Mouse (Mus musculus): ENCODE data around the gene Uts2r. TPM values are rescaled to one million over a fixed set of nuclear protein-coding genes. Genes with fewer than 3 reads are reported as not detected.
A peak's percentile ranks its signal among the peaks of the same experiment; 100 is the strongest.

Gene Uts2r
- total and polyA plus RNA-seq, 2 experiments from 2014 or later = 0.16 to 0.84 TPM

DNA sequence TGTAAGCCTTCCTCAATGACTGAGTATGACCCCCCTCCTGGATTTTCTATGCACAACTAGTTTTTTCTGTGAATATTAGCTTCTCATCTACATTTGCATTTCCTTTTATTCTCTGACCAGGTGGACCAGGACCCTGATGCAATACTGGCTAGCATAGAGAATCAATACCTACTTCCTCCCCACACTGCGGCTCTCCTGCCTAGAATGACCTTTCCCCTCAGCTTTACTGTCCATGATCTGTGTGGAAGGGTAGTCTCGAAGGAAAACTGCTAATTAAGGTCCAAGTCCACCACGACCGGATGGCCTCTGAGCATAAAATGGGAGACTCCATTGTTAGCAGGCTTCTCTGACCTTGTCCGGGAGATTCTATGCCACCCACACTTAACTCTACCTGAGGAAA lies 22.4 kb upstream of the Uts2r start:
- ATAC-seq = no peak
- no peak overlapping the region for H3K9ac ChIP-seq (replicated peaks; ENCODE audit: low read length)
- no peaks in the 10 kb centered on the region for H3K36me3 ChIP-seq (ENCODE audit: insufficient read depth, low read length)
- no peak overlapping the region for H3K4me3 ChIP-seq (ENCODE audit: low read length)
- no peaks in the 10 kb centered on the region for H3K9me3 ChIP-seq (ENCODE audit: low read length)
- WGBS = 85% methylated on average over 5 of the region's 5 CpGs
- no peak overlapping the region for H3K4me2 ChIP-seq (ENCODE audit: low read depth, low read length)
- no peak overlapping the region for H3K27ac ChIP-seq
- H3K27me3 ChIP-seq (ENCODE audit: insufficient read depth, low read length) = no peaks in the 10 kb centered on the region
- H3K4me1 ChIP-seq (ENCODE audit: insufficient read depth, low read length) = no peaks in the 10 kb centered on the region
- no peak for TF ChIP-seq CTCF (IDR thresholded peaks at IDR 0.05; ENCODE audit: low read depth)
- no peak for DNase-seq (ENCODE audit: low spot score)

DNA sequence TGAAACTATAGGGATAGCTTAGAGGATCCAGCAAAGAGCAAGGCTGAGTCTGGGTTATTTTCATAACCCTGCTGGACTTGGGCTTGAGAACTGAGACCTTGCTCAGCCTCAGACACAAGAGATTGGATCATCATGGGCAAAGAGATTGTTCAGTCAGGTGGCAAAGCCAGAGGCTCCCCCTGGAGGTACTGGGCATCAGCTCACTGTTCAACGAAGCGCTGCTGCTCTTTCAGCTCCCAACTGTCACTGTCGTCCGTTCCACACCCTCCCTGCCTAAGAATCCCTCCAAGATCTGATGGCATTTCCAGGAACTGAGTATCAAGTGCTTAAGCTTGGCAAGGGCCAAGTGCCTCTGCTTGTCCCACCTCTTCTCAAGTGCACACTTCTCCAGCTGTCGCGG lies 21.3 kb upstream of the Uts2r start:
- Histone ChIP-seq H3K9me3 (ENCODE audit: low read length) (no peaks in the 10 kb centered on the region), H3K4me2 (ENCODE audit: low read depth, low read length) (no peak overlapping the region), H3K4me3 (ENCODE audit: low read length) (no peak overlapping the region), H3K4me1 (ENCODE audit: insufficient read depth, low read length) (no peaks in the 10 kb centered on the region), H3K27me3 (ENCODE audit: insufficient read depth, low read length) (no peaks in the 10 kb centered on the region), H3K9ac (replicated peaks; ENCODE audit: low read length) (no peak overlapping the region), H3K27ac (no peak overlapping the region), H3K36me3 (ENCODE audit: insufficient read depth, low read length) (no peaks in the 10 kb centered on the region)
- TF ChIP-seq CTCF (IDR thresholded peaks at IDR 0.05; ENCODE audit: low read depth) = peak; percentile 33; the same call in 1 of the 2 replicates
- DNase-seq (ENCODE audit: low spot score) (no peak), ATAC-seq (no peak)
- WGBS = 36% methylated on average over 6 of the region's 6 CpGs

DNA sequence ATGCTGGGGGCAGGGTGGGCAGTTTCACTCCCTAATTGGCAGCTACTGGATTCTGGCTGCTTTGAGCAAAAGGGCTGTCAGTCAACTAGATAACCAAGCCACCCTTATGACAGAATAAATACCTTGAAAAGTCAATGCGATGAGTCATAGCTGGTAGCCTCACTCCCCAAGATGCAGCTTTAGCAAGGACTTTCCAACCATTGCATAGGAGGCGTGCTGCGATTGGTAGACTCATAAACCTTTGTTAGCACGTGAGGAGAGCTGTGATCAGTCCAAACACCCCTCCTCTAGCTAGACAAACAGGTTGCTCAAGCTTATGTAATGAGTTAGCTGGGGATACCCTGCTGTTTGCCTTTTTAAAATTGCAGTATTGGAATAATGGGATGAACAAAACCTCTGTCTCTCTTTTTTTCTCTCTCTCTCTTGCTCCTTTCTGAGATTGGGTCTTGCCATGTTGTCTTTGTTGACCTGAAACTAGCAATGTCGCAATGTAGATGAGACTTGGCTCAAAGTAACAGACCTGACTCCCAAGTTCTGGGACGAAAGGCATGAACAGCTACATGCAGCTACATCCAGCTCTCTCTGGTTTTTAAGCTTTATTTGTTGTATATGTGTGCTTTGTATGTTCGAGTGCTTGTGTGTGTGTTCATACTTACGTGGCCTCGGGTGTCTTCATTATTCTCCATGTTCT lies 16.6 kb upstream of the Uts2r start:
- no peak overlapping the region for H3K4me2 ChIP-seq (ENCODE audit: low read depth, low read length)
- TF ChIP-seq CTCF (IDR thresholded peaks at IDR 0.05; ENCODE audit: low read depth) = no peak
- H3K4me1 ChIP-seq (ENCODE audit: insufficient read depth, low read length) = no peaks in the 10 kb centered on the region
- no peak overlapping the region for H3K27ac ChIP-seq
- no peak for DNase-seq (ENCODE audit: low spot score)
- H3K9me3 ChIP-seq (ENCODE audit: low read length) = no peaks in the 10 kb centered on the region
- H3K36me3 ChIP-seq (ENCODE audit: insufficient read depth, low read length) = no peaks in the 10 kb centered on the region
- WGBS = 80% methylated on average over 9 of the region's 9 CpGs
- H3K9ac ChIP-seq (replicated peaks; ENCODE audit: low read length) = no peak overlapping the region
- ATAC-seq = no peak
- H3K27me3 ChIP-seq (ENCODE audit: insufficient read depth, low read length) = no peaks in the 10 kb centered on the region
- no peak overlapping the region for H3K4me3 ChIP-seq (ENCODE audit: low read length)

DNA sequence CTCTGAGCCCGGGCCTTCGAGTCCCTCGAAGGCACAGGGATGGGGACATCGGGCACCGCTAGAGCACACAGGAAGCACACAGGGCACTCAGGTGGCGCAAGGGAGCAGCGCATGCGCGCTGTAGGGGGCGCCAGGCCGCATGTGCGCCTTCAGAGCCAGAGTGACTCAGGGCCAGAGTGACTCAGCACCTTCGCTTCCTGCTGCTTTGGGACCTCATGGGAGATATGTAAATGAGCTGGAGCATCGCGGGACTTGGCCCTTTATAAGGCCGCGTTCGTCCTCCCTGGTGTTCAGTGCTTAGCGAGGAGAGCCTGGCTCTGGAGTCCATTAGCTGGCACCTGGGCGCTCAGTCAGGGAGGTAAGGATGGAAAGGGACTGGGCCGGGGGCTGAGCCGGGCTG lies 14.2 kb upstream of the Uts2r start, which contains the start of gene Tex19.1:
TSS of gene Tex19.1 (plus strand) at position 279 of the 400 bp plus-strand sequence.
- H3K4me3 ChIP-seq (ENCODE audit: low read length) = no peak within 1 kb of the TSS
- no peaks in the 10 kb centered on the region for H3K27me3 ChIP-seq (ENCODE audit: insufficient read depth, low read length)
- 94% methylated on average over 22 of the region's 22 CpGs for WGBS
- no peak within 1 kb of the TSS for H3K27ac ChIP-seq
- H3K9me3 ChIP-seq (ENCODE audit: low read length) = no peaks in the 10 kb centered on the region
- no peak for TF ChIP-seq CTCF (IDR thresholded peaks at IDR 0.05; ENCODE audit: low read depth)
- no peak for DNase-seq (ENCODE audit: low spot score)
- no peak within 1 kb of the TSS for H3K9ac ChIP-seq (replicated peaks; ENCODE audit: low read length)
- no peak for ATAC-seq
- no peaks in the 10 kb centered on the region for H3K4me1 ChIP-seq (ENCODE audit: insufficient read depth, low read length)
- no peaks in the 10 kb centered on the region for H3K36me3 ChIP-seq (ENCODE audit: insufficient read depth, low read length)
- no peak within 1 kb of the TSS for H3K4me2 ChIP-seq (ENCODE audit: low read depth, low read length)

DNA sequence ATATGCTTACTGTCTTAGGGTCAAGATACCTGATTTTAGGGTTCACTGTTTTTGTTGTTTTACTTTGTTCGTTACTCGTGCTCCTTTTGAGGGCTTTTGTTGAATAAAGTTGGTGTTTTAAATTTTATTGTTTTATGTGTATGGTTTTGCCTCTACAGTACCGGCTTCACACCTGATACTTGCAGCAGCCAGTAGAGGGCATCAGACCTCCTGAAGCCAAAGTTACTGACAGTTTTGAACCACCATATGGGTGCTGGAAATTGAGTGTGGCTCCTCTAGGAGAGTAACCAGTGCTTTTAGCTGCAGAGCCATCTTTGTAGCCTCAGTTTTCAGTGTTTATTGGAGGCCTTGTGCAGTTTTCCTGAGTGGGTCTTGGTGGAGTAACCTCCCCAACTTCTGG lies 11.9 kb upstream of the Uts2r start:
- Histone ChIP-seq H3K4me3 (ENCODE audit: low read length) (no peak overlapping the region), H3K27ac (no peak overlapping the region), H3K36me3 (ENCODE audit: insufficient read depth, low read length) (no peaks in the 10 kb centered on the region), H3K4me1 (ENCODE audit: insufficient read depth, low read length) (no peaks in the 10 kb centered on the region), H3K9me3 (ENCODE audit: low read length) (no peaks in the 10 kb centered on the region), H3K27me3 (ENCODE audit: insufficient read depth, low read length) (no peaks in the 10 kb centered on the region), H3K4me2 (ENCODE audit: low read depth, low read length) (no peak overlapping the region), H3K9ac (replicated peaks; ENCODE audit: low read length) (no peak overlapping the region)
- DNase-seq (ENCODE audit: low spot score) (no peak), ATAC-seq (no peak)
- peak; percentile 17; the same call in 1 of the 2 replicates for TF ChIP-seq CTCF (IDR thresholded peaks at IDR 0.05; ENCODE audit: low read depth)
- 83% methylated on average over 3 of the region's 3 CpGs for WGBS

DNA sequence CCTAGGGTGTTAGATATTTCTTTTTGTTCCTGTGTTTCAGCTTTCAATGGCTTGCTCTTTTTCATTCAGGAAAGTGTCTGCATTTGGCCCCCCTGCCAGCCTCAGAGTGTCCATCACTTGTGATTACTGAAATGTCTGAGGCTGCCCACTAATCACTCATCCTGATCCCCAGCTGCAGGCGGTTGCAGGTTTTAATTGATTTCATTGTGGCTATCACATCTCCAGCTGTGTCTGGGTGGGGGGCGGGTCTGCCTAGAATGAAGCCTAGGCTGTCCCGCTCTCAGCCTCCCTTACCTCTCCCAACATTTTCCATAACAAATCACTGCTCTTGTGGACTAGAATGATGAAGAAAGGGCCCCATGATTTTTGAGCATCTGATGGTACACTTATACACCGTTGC lies 5.9 kb upstream of the Uts2r start:
- Histone ChIP-seq H3K27ac (no peak overlapping the region), H3K27me3 (ENCODE audit: insufficient read depth, low read length) (no peaks in the 10 kb centered on the region), H3K9ac (replicated peaks; ENCODE audit: low read length) (no peak overlapping the region), H3K36me3 (ENCODE audit: insufficient read depth, low read length) (no peaks in the 10 kb centered on the region), H3K4me1 (ENCODE audit: insufficient read depth, low read length) (no peaks in the 10 kb centered on the region), H3K9me3 (ENCODE audit: low read length) (no peaks in the 10 kb centered on the region), H3K4me2 (ENCODE audit: low read depth, low read length) (no peak overlapping the region), H3K4me3 (ENCODE audit: low read length) (no peak overlapping the region)
- no peak for ATAC-seq
- no peak for TF ChIP-seq CTCF (IDR thresholded peaks at IDR 0.05; ENCODE audit: low read depth)
- WGBS = 24% methylated on average over 4 of the region's 4 CpGs
- no peak for DNase-seq (ENCODE audit: low spot score)

DNA sequence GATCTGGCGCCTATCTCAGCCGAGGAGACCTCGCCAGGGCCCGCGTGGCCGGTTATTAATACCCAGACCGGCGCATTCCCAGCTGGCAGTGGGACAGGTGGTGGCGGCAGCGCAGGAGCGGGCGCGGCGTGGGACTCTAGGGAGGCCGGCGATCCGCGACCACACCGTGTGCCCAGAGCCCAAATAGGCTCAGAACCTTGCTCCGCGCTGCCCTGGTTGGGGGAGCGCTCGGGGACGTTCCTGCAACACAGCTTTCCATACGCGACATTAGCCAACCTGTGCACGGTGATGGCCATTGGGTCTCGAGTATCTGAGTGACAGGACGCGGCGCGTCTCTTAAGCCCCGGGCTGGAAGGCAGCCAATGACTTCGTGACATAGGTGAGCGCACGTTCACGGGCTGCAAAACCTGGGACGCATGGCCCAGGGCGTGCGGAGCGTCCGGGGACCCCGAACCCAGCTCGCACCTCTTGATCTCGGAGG lies 3.6 kb upstream of the Uts2r start:
- 1% methylated on average over 45 of the region's 45 CpGs for WGBS
- H3K4me3 ChIP-seq (ENCODE audit: low read length) = peak overlapping the region; percentile 38
- no peaks in the 10 kb centered on the region for H3K27me3 ChIP-seq (ENCODE audit: insufficient read depth, low read length)
- ATAC-seq (peak; percentile 62; the same call in 1 of the 2 replicates), DNase-seq (ENCODE audit: low spot score) (peak; percentile 76)
- no peak overlapping the region for H3K27ac ChIP-seq
- no peak for TF ChIP-seq CTCF (IDR thresholded peaks at IDR 0.05; ENCODE audit: low read depth)
- H3K9me3 ChIP-seq (ENCODE audit: low read length) = no peaks in the 10 kb centered on the region
- H3K4me2 ChIP-seq (ENCODE audit: low read depth, low read length) = peak overlapping the region; percentile 65
- H3K4me1 ChIP-seq (ENCODE audit: insufficient read depth, low read length) = no peaks in the 10 kb centered on the region
- H3K9ac ChIP-seq (replicated peaks; ENCODE audit: low read length) = peak overlapping the region; percentile 22; the same call in 1 of the 2 replicates
- H3K36me3 ChIP-seq (ENCODE audit: insufficient read depth, low read length) = no peaks in the 10 kb centered on the region
